Mouse (Mus musculus) urinary bladder, adult 2 months (tissue): ENCODE measurements around the gene Slc25a53. TPM values are rescaled to one million over a fixed set of nuclear protein-coding genes. Genes with fewer than 3 reads are reported as not detected.
"Not testable (repeated sequence)": the region's sequence is repeated elsewhere in the genome, so short reads cannot be mapped to it uniquely, and the experiment has no call there.

Source experiments
- DNase-seq: peaks from one replicate; pipeline ENCODE4 v3.0.0; 2022; ENCODE audit warnings: low spot score
- polyA plus RNA-seq: library from polyadenylated mRNA; depleted of rRNA; stranded (reverse); fragments of >200 nt; gene quantifications from 2 replicates; pipeline ENCODE4 v1.2.3, GENCODE M21; 2012; rRNA removed

Gene Slc25a53
- polyA plus RNA-seq, 1 experiment, result 5.9 TPM

DNA sequence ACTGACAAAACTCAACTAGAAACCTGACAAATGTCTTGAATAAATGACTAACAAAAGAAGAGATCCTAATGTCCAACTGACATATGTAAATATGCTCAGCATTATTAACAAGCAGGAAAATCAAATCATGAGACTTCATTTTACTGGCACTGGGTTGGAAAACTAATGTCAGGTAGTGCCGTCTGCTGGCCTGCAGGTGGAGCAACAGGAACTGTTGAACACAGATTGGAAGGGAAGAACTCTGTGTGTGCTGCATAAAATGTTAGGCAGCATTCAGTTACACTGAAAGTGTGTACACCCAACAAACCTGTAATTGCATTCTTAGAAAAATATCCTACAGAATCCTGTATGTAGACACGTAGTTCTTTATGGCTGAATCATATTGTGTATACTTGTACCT lies 78.4 kb downstream of the Slc25a53 start:
- no peak for DNase-seq

DNA sequence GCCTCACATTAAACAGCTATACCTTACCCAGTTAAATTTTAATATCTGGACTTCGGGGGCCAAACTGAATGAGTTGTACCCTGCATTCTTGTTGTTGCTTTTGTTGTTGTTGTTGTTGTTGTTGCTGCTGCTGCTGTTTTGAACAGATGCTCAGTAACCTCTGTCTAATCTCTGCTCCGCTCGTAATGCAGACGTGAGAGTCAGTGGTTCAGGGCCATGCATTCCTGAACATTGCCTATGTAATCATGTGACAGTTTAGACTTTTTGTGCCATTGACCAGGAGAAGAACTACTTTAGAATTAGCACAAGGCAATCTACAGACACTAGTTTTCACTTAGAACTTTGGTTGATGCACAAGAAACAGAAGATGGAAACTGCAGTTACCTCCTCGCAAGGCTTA lies 79.8 kb downstream of the Slc25a53 start:
- DNase-seq, result not testable (repeated sequence)

DNA sequence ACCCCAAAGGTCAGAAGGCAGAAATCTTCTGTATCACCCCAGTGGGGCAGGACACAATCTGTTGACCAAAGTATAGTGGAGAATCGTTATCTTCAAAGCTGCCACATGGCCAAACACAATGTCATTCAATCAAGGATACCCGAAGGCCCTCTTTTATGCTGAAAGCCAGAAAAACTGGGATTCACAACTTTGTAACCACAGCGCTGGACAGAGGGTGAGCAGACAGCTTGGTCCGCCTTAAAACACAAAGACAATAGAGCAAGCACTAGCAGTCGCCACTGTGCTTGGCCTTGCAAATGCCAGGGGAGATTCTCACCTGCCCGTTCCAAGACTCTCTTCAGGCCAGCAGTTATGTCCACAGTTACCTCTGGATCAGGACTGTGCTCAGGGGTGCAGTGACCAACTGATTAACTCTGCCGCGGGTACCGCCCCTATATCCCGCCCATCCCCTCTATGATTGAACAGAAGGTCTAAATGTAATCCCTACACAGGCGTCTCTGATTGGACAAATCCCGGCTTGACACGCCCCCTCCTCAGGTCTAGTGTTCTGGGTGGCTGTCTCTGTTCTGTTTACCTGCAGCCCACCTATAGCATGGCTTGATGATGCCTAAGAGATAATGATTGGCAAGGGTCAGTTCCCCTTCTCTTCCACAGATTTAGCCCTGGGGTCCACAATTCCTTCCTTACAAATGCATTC lies 80.4 kb downstream of the Slc25a53 start:
- not testable (repeated sequence) for DNase-seq

DNA sequence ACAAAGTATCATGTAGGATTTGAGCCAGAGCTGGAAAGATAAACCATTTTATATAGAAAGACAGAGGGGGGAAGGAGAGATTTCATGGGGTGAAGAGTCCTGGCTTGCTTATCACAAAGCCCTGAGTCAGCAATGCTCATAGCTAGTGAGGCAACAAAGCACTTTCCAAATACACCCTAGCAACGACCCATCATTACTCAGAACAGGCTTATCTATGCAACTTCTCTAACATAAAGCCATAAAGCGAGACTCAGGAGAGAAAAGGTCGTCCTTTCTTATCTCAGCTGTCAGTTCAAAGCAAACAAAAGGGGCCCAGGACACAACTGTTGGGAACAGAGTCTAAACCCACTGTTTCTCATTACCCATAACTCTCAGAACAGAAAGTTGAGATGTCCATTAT lies 100.1 kb downstream of the Slc25a53 start:
- DNase-seq, result no peak

Other genes with a start within 250 kb of the Slc25a53 start
- gene Plp1, start 215.6 kb downstream of the Slc25a53 start, polyA plus RNA-seq, result 22.3 and 23.9 TPM in 2 replicates
- gene Rab9b, start 169.5 kb downstream of the Slc25a53 start, polyA plus RNA-seq, result 0.04 and 0.07 TPM in 2 replicates
- gene H2bfm, start 111.0 kb downstream of the Slc25a53 start, polyA plus RNA-seq, result not detected in 2 replicates
- 2.7 and 3.7 TPM in 2 replicates for gene Tmsb15b2, start 62.8 kb downstream of the Slc25a53 start, polyA plus RNA-seq
- gene Tmsb15l, start 61.4 kb downstream of the Slc25a53 start, polyA plus RNA-seq, result 6.9 and 7.0 TPM in 2 replicates
- 7.1 and 8.3 TPM in 2 replicates for gene Tmsb15b1, start 61.4 kb downstream of the Slc25a53 start, polyA plus RNA-seq
- 1.3 and 1.5 TPM in 2 replicates for gene Zcchc18, start 45.1 kb downstream of the Slc25a53 start, polyA plus RNA-seq
- gene Fam199x, start 11.3 kb upstream of the Slc25a53 start, polyA plus RNA-seq, result 2.7 and 3.2 TPM in 2 replicates
- gene Esx1, start 83.8 kb upstream of the Slc25a53 start, polyA plus RNA-seq, result not detected in 2 replicates